Mouse (Mus musculus): ENCODE measurements around the gene Sh3d19. TPM values are rescaled to one million over a fixed set of nuclear protein-coding genes. Genes with fewer than 3 reads are reported as not detected.

The Sh3d19 gene
- polyA plus RNA-seq, 1 experiment from 2014 or later: 4.7 TPM

DNA sequence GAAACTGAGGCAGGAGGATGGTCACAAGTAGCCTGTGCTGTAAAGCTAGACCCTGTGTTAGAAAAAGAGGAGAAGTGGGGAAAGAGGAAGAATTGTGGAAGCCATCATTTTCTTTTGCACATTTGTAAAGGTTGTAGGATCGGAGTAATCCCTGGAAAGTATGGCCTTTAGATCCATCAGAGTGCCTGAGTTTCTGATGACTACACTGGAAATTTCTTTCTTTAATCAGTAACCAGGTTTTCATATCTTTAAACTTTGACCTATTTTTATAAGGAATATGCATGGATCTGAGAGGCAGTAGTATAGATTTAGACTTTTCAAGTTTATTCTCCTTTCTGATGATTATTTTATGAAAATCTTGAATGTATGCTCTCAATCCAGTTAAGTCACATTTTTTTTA, 46.1 kb downstream of the Sh3d19 start:
- Histone ChIP-seq H3K4me3 (no peak overlapping the region), H3K9me3 (replicated peaks) (no peaks in the 10 kb centered on the region), H3K9ac (no peak overlapping the region), H3K27me3 (no peaks in the 10 kb centered on the region), H3K36me3 (ENCODE audit: poor library complexity, severe bottlenecking) (no peaks in the 10 kb centered on the region), H3K27ac (no peak overlapping the region), H3K4me1 (no peaks in the 10 kb centered on the region), H3K4me2 (no peak overlapping the region)
- 98% methylated on average over 1 of the region's 1 CpGs for WGBS
- ATAC-seq: no peak

DNA sequence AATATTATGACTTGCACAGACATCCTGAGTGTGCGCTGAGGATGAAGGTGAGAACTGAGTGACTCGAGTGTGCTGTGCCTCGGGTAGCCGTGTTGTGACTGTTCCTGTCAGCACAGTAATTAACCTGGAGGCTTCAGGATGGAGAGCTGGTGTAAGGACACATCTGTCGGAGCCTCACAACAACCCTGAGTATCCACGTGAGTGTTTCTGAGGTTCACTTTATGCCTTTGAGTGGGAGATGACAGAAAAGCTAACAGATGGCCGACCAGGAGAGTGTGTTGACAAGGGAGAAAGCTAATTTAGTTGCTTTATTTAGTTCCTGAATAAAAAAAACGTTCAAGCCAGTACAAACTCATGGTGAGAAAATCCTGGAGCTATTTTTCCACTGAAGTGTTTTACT, 46.6 kb downstream of the Sh3d19 start:
- Histone ChIP-seq H3K27me3 (no peaks in the 10 kb centered on the region), H3K4me2 (no peak overlapping the region), H3K9me3 (replicated peaks) (no peaks in the 10 kb centered on the region), H3K36me3 (ENCODE audit: poor library complexity, severe bottlenecking) (no peaks in the 10 kb centered on the region), H3K27ac (no peak overlapping the region), H3K4me3 (no peak overlapping the region), H3K4me1 (no peaks in the 10 kb centered on the region), H3K9ac (no peak overlapping the region)
- ATAC-seq: peak; percentile 81
- WGBS: 68% methylated on average over 8 of the region's 8 CpGs

DNA sequence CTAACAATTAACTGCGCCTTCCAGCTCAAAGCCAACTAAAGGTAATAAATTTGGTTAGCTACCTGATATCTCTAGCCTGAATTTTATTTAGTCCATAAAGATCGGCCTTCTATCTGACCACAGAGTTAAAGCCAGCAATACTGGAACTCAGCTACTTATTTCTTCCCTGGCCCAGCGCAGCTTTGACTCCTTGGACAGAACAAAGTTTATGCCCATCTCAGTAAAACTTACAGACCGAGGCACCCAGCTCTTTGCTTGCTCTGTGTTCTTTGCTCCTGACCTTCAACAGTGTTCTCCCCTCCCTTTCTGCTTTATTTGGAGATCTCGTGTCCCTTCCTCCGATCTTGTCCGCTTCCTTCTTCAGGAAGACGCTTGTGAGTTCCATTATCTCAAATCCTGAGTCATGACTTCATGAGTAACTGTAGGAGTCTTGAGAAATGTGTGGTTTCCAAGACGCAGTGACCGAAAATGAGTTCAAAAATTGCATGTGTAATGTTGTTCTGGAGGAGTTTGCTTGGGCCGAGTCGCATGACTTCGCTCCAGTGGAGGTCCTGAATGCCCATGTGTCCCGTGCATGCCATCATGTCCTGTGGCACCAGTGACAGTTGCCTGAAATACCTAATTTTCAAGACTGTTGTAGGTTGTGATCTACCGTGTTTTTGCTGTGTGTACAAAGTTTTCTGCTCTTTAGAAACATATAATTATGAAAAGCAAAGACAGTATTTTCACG, 50.2 kb downstream of the Sh3d19 start:
- Histone ChIP-seq H3K4me2 (no peak overlapping the region), H3K4me3 (no peak overlapping the region), H3K27me3 (no peaks in the 10 kb centered on the region), H3K4me1 (no peaks in the 10 kb centered on the region), H3K27ac (no peak overlapping the region), H3K36me3 (ENCODE audit: poor library complexity, severe bottlenecking) (no peaks in the 10 kb centered on the region), H3K9me3 (replicated peaks) (no peaks in the 10 kb centered on the region), H3K9ac (no peak overlapping the region)
- ATAC-seq: no peak
- WGBS: 92% methylated on average over 16 of the region's 16 CpGs

DNA sequence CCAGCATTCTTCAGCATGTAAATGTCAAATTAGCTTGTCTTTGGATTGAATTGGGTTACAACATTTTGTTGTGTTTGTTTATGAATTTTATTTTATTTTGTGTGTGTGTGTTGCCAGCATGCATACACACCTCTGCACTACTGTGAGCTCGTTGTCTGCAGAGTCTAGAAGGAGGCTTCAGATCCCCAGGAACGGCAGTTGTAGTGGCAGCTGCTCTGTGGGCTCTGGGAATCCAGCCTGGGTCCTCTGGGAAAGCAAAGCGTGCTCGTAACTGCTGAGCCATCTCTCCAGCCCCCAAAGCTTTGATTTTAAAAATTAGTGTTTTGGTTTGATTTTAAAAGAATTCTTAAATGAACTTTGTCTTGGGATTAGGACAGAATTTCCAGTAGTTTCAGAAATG, 50.7 kb downstream of the Sh3d19 start:
- no peaks in the 10 kb centered on the region for H3K36me3 ChIP-seq (ENCODE audit: poor library complexity, severe bottlenecking)
- no peak overlapping the region for H3K4me2 ChIP-seq
- 94% methylated on average over 4 of the region's 4 CpGs for WGBS
- no peaks in the 10 kb centered on the region for H3K27me3 ChIP-seq
- no peak overlapping the region for H3K9ac ChIP-seq
- no peaks in the 10 kb centered on the region for H3K4me1 ChIP-seq
- no peaks in the 10 kb centered on the region for H3K9me3 ChIP-seq (replicated peaks)
- H3K27ac ChIP-seq: no peak overlapping the region
- H3K4me3 ChIP-seq: no peak overlapping the region
- no peak for ATAC-seq

DNA sequence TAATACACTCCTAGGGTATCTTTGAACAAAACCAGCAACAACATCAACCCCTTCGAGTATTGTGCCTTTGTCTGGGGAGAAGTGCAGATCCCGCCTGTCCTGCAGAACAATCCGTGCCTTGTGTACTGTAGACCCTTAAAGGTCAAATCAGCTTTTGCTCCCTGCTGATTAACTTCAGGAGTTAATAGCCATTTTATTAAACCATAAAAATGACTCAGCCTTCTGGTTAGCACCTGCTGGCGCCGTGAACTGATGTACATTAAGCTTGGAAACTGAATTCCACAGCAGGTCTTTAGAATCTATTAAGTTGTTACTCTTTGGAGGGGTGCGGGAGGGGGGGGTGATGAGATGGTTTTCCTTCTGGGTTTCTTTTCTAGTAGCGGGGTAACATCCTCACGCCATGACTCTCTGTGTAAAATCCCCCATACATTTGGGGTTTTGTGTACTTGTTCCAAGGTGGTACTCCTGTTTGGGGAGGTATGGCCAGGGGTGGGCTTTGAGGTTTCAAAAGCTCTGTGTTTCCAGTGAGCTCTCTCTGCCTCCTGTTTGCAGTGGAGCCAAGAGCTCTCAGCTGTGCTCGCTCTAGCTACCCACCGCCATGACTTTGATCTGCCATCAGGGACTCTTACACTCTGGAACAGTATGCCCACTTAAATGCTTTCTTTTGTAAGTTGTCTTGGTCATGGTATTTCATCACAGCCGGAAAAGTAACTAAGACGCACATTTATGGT, 53.3 kb downstream of the Sh3d19 start:
- no peak overlapping the region for H3K4me3 ChIP-seq
- no peaks in the 10 kb centered on the region for H3K9me3 ChIP-seq (replicated peaks)
- no peak overlapping the region for H3K9ac ChIP-seq
- ATAC-seq: no peak
- no peaks in the 10 kb centered on the region for H3K36me3 ChIP-seq (ENCODE audit: poor library complexity, severe bottlenecking)
- H3K27me3 ChIP-seq: no peaks in the 10 kb centered on the region
- H3K4me2 ChIP-seq: no peak overlapping the region
- WGBS: 92% methylated on average over 12 of the region's 12 CpGs
- no peaks in the 10 kb centered on the region for H3K4me1 ChIP-seq
- H3K27ac ChIP-seq: no peak overlapping the region

DNA sequence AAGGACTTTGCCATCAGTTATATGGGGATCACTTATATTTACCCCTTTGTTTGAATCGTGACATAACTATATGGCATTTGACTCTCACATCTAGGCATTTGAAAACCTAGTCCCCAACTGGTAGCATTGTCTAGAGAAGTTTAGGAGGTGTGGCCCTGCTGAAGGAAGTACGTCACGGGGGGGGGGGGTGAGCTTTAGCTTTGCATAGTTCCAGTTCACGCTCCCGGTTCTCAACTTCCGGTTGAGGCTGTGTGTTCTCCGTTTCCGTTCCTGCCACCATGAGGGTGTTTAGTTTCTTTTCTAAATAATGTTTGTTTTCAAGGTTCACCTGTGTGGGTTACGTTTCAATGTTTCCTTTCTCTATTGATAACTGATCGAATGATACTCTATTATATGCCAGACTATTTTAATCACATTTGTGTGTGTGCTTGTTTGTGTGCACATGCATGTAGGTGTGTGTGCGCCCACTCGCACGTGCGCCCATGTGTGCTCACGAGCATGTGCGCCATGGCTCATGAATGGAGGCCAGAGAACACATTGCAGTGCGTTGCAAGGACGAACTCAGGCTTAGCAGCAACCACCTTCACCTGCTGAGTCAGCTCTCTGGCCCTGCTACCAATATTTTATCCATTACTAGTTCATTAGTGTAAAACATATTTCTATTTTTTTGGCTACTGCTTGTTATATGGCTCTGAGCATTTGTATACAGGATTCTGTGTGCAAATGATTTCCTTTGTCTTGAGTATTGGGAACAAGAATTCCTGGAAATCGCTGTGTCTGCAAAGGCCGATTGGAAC, 54.6 kb downstream of the Sh3d19 start:
- Histone ChIP-seq H3K36me3 (ENCODE audit: poor library complexity, severe bottlenecking) (no peaks in the 10 kb centered on the region), H3K4me1 (no peaks in the 10 kb centered on the region), H3K4me3 (no peak overlapping the region), H3K27ac (no peak overlapping the region), H3K9me3 (replicated peaks) (no peaks in the 10 kb centered on the region), H3K9ac (no peak overlapping the region), H3K4me2 (no peak overlapping the region), H3K27me3 (no peaks in the 10 kb centered on the region)
- no peak for ATAC-seq
- WGBS: 94% methylated on average over 20 of the region's 20 CpGs

DNA sequence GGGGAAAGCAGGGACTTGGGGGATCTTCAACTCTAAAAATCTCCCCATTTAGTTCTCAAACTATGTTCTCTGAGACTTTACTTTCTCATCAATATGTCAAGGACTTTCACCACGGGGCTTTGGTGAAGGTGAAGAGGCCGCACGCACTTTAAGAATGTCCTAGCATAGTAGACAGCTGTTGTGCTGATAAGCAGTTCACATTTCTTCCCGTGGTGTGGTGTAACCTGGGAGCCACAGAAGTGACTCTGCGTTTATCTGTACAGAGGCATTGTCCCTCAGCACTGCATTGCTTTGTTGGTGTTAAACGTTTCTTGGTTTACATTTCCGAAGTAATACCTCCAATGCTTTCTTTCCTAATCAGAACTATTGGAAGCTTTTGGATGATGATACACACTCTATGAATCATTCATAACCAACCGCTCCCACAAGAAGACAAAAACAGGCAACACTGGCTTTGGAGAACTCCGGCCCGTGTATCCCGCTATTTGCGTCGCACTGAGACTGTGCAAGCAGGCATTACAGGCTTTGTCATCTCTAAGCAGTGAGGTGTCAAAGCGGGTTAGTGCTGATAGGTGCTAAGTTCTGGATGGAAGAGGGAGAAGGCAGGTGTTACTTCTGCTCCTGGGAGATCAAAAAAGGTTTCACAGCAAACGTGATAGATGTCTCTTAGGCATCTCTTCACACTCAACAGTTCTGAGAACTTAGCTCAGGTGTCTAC, 57.9 kb downstream of the Sh3d19 start:
- H3K4me3 ChIP-seq: no peak overlapping the region
- no peaks in the 10 kb centered on the region for H3K27me3 ChIP-seq
- no peaks in the 10 kb centered on the region for H3K9me3 ChIP-seq (replicated peaks)
- no peak overlapping the region for H3K27ac ChIP-seq
- H3K36me3 ChIP-seq (ENCODE audit: poor library complexity, severe bottlenecking): no peaks in the 10 kb centered on the region
- no peak overlapping the region for H3K4me2 ChIP-seq
- no peak for ATAC-seq
- H3K9ac ChIP-seq: no peak overlapping the region
- no peaks in the 10 kb centered on the region for H3K4me1 ChIP-seq
- WGBS: 94% methylated on average over 15 of the region's 15 CpGs

DNA sequence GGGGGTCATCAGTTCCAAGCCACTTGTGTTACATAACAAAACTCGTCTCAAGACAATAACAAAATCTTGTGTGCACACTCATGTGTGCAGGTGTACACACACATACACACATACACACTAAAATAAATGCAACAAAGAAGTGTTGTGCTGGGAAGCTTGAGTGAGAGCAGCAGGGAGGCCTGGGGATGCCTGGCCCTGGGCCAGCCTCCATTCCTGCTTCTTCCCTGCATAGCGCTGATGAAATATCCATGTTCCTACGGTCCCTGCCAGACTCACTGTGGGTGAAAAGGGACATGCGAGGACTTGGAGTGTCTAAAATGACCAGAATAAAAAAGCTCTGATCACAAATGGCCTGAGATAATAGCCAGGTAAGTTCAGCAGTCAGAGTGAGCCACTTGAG, 59.7 kb downstream of the Sh3d19 start:
- H3K9me3 ChIP-seq (replicated peaks): no peaks in the 10 kb centered on the region
- 74% methylated on average over 4 of the region's 4 CpGs for WGBS
- no peaks in the 10 kb centered on the region for H3K4me1 ChIP-seq
- H3K4me3 ChIP-seq: no peak overlapping the region
- ATAC-seq: no peak
- H3K27me3 ChIP-seq: no peaks in the 10 kb centered on the region
- no peak overlapping the region for H3K9ac ChIP-seq
- H3K36me3 ChIP-seq (ENCODE audit: poor library complexity, severe bottlenecking): no peaks in the 10 kb centered on the region
- H3K4me2 ChIP-seq: no peak overlapping the region
- H3K27ac ChIP-seq: no peak overlapping the region

DNA sequence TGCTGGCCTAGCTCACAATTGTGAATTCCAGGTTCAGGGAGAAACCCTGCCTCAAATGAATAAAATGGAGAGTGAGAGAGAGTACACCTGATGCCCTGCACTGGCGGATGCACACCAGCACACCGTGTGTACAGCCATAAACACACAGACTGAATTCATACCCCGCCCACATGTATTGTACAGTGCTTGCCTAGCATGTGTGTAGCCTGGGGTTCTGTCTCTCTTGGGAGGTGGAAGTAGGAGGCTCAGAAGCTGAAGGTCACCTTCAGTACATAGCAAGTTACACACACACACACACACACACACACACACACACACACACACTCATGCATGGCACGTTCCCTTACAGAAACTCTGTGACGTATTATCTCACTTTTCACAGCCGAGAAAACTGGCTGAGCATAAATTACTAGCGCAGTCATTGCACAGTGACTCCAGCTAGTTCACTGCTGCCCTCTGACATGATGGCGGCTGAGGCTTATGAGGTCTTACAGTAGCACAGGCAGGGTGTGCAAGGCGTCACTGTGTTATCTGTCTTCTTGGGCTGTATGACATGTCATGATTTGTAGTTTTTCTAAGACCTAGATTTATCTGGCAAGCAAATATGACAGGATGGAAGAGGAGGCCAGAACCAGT, 62.7 kb downstream of the Sh3d19 start:
- no peak for ATAC-seq
- no peak overlapping the region for H3K4me3 ChIP-seq
- H3K4me2 ChIP-seq: no peak overlapping the region
- no peaks in the 10 kb centered on the region for H3K9me3 ChIP-seq (replicated peaks)
- no peak overlapping the region for H3K9ac ChIP-seq
- H3K36me3 ChIP-seq (ENCODE audit: poor library complexity, severe bottlenecking): no peaks in the 10 kb centered on the region
- no peak overlapping the region for H3K27ac ChIP-seq
- no peaks in the 10 kb centered on the region for H3K4me1 ChIP-seq
- H3K27me3 ChIP-seq: no peaks in the 10 kb centered on the region
- 91% methylated on average over 9 of the region's 9 CpGs for WGBS

DNA sequence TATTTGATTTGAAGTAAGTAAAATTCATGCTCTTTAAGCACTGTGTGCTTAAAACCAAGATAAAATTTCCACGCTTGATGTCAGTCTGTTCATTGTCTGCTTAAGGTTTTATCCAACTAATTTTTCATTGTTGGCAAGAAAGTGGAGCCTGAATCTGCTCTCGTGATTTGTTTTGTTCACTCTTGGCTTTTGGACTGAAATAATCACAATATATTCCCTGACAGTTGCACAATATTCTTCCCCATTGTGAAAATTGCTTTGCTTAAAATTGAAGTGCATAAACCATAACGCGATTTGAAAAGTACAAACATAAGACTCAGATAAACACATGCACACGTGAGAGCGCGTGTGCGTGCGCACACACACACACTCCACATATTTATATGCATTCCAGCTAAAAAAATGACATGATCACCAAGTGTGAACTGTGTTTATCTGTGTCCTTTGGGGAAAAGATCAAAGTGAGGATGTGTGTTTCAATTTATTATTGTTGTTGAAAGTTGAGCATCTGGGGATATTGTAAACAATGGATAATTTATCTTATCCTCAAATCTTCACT, 67.1 kb downstream of the Sh3d19 start:
- Histone ChIP-seq H3K9ac (no peak overlapping the region), H3K27ac (no peak overlapping the region), H3K9me3 (replicated peaks) (peaks cover 2% of the 10 kb centered on the region; the same call in 1 of the 2 replicates), H3K4me3 (no peak overlapping the region), H3K4me2 (no peak overlapping the region), H3K36me3 (ENCODE audit: poor library complexity, severe bottlenecking) (no peaks in the 10 kb centered on the region), H3K4me1 (peaks cover 4% of the 10 kb centered on the region; the same call in 1 of the 2 replicates), H3K27me3 (no peaks in the 10 kb centered on the region)
- no peak for ATAC-seq
- 96% methylated on average over 9 of the region's 9 CpGs for WGBS

DNA sequence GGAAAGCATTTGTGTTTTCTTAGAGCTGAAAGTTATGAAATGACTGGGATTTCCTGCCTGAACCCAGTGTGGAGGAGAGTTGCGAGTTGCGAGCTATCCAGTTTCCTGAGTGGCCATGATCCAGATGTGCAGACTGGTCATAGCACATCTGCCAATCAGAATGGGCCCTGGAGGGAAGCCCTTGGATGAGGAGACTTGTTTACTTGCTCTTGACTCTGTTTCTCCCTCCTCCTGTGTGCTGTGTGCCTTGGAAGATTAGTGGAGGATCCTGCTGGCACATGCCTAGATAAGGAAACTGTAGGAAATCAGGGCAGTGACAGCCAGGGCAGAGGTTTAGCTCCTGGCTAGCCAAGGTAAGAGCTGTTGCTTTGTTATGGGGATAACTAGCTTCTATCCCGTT, 67.7 kb downstream of the Sh3d19 start:
- WGBS: 58% methylated on average over 3 of the region's 3 CpGs
- H3K9me3 ChIP-seq (replicated peaks): peaks cover 5% of the 10 kb centered on the region; the same call in 1 of the 2 replicates
- peaks cover 4% of the 10 kb centered on the region; the same call in 1 of the 2 replicates for H3K4me1 ChIP-seq
- no peaks in the 10 kb centered on the region for H3K36me3 ChIP-seq (ENCODE audit: poor library complexity, severe bottlenecking)
- H3K27me3 ChIP-seq: no peaks in the 10 kb centered on the region
- no peak overlapping the region for H3K9ac ChIP-seq
- H3K4me3 ChIP-seq: no peak overlapping the region
- no peak overlapping the region for H3K4me2 ChIP-seq
- ATAC-seq: no peak
- no peak overlapping the region for H3K27ac ChIP-seq

Data from forebrain, embryonic 13.5 days (tissue).